Mouse (Mus musculus): ENCODE data around the gene Car9.

Car9 gene

GRCm38 (mm10) chr4:43496587-43496986 is 10.2 kb upstream of the Car9 start:
- DNase-seq = no peak

- DNase-seq = peak; percentile 75
Measured at GRCm38 (mm10) chr4:43497405-43497804, 9.4 kb upstream of the Car9 start.

- peak; percentile 77 for DNase-seq
Measured at GRCm38 (mm10) chr4:43497946-43498345, 8.8 kb upstream of the Car9 start.

GRCm38 (mm10) chr4:43498983-43499382 is 7.8 kb upstream of the Car9 start:
- DNase-seq = peak; percentile 63

GRCm38 (mm10) chr4:43499407-43500333 is 7.1 kb upstream of the Car9 start, which contains the start of gene Arhgef39:
Gene Arhgef39, minus strand, starts transcription at chr4:43499695.
- DNase-seq = peak; percentile 90

- DNase-seq = peak; percentile 93
Measured at GRCm38 (mm10) chr4:43503041-43503440, 3.7 kb upstream of the Car9 start.

GRCm38 (mm10) chr4:43503506-43503905 is 3.3 kb upstream of the Car9 start:
- peak; percentile 81 for DNase-seq

- DNase-seq = no peak
Measured at GRCm38 (mm10) chr4:43504269-43504668, 2.5 kb upstream of the Car9 start.

- DNase-seq = no peak
Measured at GRCm38 (mm10) chr4:43506074-43506473, 692 bp upstream of the Car9 start.

- no peak for DNase-seq
Measured at GRCm38 (mm10) chr4:43507938-43508665, 1.3 kb downstream of the Car9 start.

GRCm38 (mm10) chr4:43508666-43508997 is 1.9 kb downstream of the Car9 start:
- peak; percentile 58 for DNase-seq

GRCm38 (mm10) chr4:43509109-43509508 is 2.3 kb downstream of the Car9 start:
- DNase-seq = no peak

- DNase-seq = no peak
Measured at GRCm38 (mm10) chr4:43511675-43512454, 5.1 kb downstream of the Car9 start.

- DNase-seq = no peak
Measured at GRCm38 (mm10) chr4:43512653-43513052, 5.9 kb downstream of the Car9 start.

- DNase-seq = no peak
Measured at GRCm38 (mm10) chr4:43513300-43513699, 6.5 kb downstream of the Car9 start.

- DNase-seq = no peak
Measured at GRCm38 (mm10) chr4:43513791-43514190, 7.0 kb downstream of the Car9 start.

GRCm38 (mm10) chr4:43515764-43516708 is 9.3 kb downstream of the Car9 start:
- DNase-seq = no peak

- DNase-seq = peak; percentile 38
Measured at GRCm38 (mm10) chr4:43519551-43519950, 12.8 kb downstream of the Car9 start.

- peak; percentile 93 for DNase-seq
Measured at GRCm38 (mm10) chr4:43519956-43520355, 13.2 kb downstream of the Car9 start.

GRCm38 (mm10) chr4:43527880-43528279 is 21.1 kb downstream of the Car9 start:
- no peak for DNase-seq

GRCm38 (mm10) chr4:43528487-43528886 is 21.7 kb downstream of the Car9 start:
- DNase-seq = no peak

GRCm38 (mm10) chr4:43530081-43530501 is 23.3 kb downstream of the Car9 start:
- peak; percentile 32 for DNase-seq
